Mouse (Mus musculus) CH12.LX (cell line): ENCODE measurements around the gene Hist3h2a. TPM values are rescaled to one million over a fixed set of nuclear protein-coding genes. Genes with fewer than 3 reads are reported as not detected.

Source experiments
- DNase-seq: peaks from one replicate; pipeline ENCODE4 v3.0.0-alpha.2; 2013; ENCODE audit errors: extremely low read depth
- H3K27ac ChIP-seq: 2 replicates; pipeline ENCODE4 v1.5.1; 2012; ENCODE audit warnings: low read depth, mild to moderate bottlenecking, control low read depth, moderate library complexity; ENCODE audit not compliant: insufficient read depth
- H3K27me3 ChIP-seq: replicated peaks from 2 replicates; pipeline ENCODE3; 2012; ENCODE audit warnings: inconsistent platforms
- H3K36me3 ChIP-seq, 2 experiments: replicated peaks in 1 of 2; 2 replicates each; pipeline versions ENCODE3 to v1.6.1; 2012; ENCODE audit warnings: inconsistent platforms in 1 of 2, low read length in 1 of 2, mild to moderate bottlenecking in 1 of 2, mixed read lengths in 1 of 2, moderate library complexity in 1 of 2; ENCODE audit not compliant: control insufficient read depth in 1 of 2, insufficient read depth in 1 of 2
- H3K4me1 ChIP-seq, 2 experiments: 2 replicates each; pipeline ENCODE4 v1.6.1; 2012; ENCODE audit warnings: inconsistent platforms in 1 of 2, moderate library complexity in 1 of 2; ENCODE audit not compliant: insufficient read depth in 2 of 2, control insufficient read depth in 1 of 2
- H3K4me2 ChIP-seq: 2 replicates; pipeline ENCODE4 v1.6.1; 2012; ENCODE audit warnings: low read depth, mild to moderate bottlenecking, control low read depth; ENCODE audit not compliant: poor library complexity, insufficient read depth, severe bottlenecking
- H3K4me3 ChIP-seq, 3 experiments: fragments of 150-350 bp in 1 of 3; sonication (generic) in 1 of 3; replicated peaks in 1 of 3; 2 replicates each; pipeline versions ENCODE3 to v1.5.1; 2011 to 2012; ENCODE audit warnings: low read depth in 2 of 3, low read length in 2 of 3, mild to moderate bottlenecking in 2 of 3, moderate library complexity in 2 of 3, control low read depth in 1 of 3, improper control_type of control experiment in 1 of 3, inconsistent platforms in 1 of 3, mixed read lengths in 1 of 3; ENCODE audit not compliant: poor library complexity in 1 of 3
- H3K79me2 ChIP-seq: replicated peaks from 2 replicates; pipeline ENCODE4 v1.6.1; 2012; ENCODE audit warnings: mild to moderate bottlenecking, moderate library complexity; ENCODE audit not compliant: control insufficient read depth, poor library complexity, insufficient read depth, severe bottlenecking; ENCODE audit errors: extremely low read depth
- H3K9ac ChIP-seq: 2 replicates; pipeline ENCODE4 v1.6.1; 2012; ENCODE audit warnings: low read depth, mild to moderate bottlenecking, control low read depth, moderate library complexity; ENCODE audit not compliant: insufficient read depth
- H3K9me3 ChIP-seq: replicated peaks from 2 replicates; pipeline ENCODE3; 2012; ENCODE audit warnings: low read length, inconsistent platforms, mixed read lengths
- CHD1 ChIP-seq: IDR thresholded peaks from 2 replicates; pipeline ENCODE4 v1.6.1; 2012; ENCODE audit warnings: low read depth, low read length, improper control_type of control experiment, inconsistent platforms
- CHD2 ChIP-seq: IDR thresholded peaks from 2 replicates; pipeline ENCODE4 v1.6.1; 2011; ENCODE audit warnings: low read length, improper control_type of control experiment
- CTCF ChIP-seq, 2 experiments: IDR thresholded peaks in 1 of 2; conservative IDR thresholded peaks in 1 of 2; 2 replicates each; pipeline ENCODE4 v1.5.1; 2011 to 2012; ENCODE audit warnings: low read depth in 2 of 2, low read length in 2 of 2, improper control_type of control experiment in 1 of 2, inconsistent platforms in 1 of 2, mild to moderate bottlenecking in 1 of 2, moderate library complexity in 1 of 2
- GABPA ChIP-seq: IDR thresholded peaks from 2 replicates; pipeline ENCODE4 v1.6.1; 2012; ENCODE audit warnings: low read depth, low read length, improper control_type of control experiment, inconsistent platforms; ENCODE audit not compliant: insufficient replicate concordance
- HCFC1 ChIP-seq: IDR thresholded peaks from 2 replicates; pipeline ENCODE4 v1.6.1; 2012; ENCODE audit warnings: low read depth, mild to moderate bottlenecking, inconsistent platforms, low read length, improper control_type of control experiment
- IRF4 ChIP-seq: IDR thresholded peaks from 2 replicates; pipeline ENCODE4 v1.6.1; 2014; ENCODE audit warnings: low read depth, mild to moderate bottlenecking, inconsistent platforms, low read length, improper control_type of control experiment
- JUND ChIP-seq: conservative IDR thresholded peaks from 2 replicates; pipeline ENCODE4 v1.6.1; 2011; ENCODE audit warnings: low read depth, low read length, improper control_type of control experiment
- MAX ChIP-seq: IDR thresholded peaks from 2 replicates; pipeline ENCODE4 v1.6.1; 2011; ENCODE audit warnings: low read length, improper control_type of control experiment
- MEF2A ChIP-seq: IDR thresholded peaks from 2 replicates; pipeline ENCODE4 v1.6.1; 2014; ENCODE audit warnings: low read depth, mild to moderate bottlenecking, inconsistent platforms, low read length, improper control_type of control experiment, borderline replicate concordance
- MXI1 ChIP-seq: IDR thresholded peaks from 2 replicates; pipeline ENCODE4 v1.6.1; 2011; ENCODE audit warnings: mild to moderate bottlenecking, low read depth, low read length, improper control_type of control experiment
- NELFE ChIP-seq: IDR thresholded peaks from 2 replicates; pipeline ENCODE4 v1.6.1; 2011; ENCODE audit warnings: low read depth, low read length, improper control_type of control experiment
- POLR2A ChIP-seq: IDR thresholded peaks from 2 replicates; pipeline ENCODE4 v1.6.1; 2011; ENCODE audit warnings: low read depth, mild to moderate bottlenecking, improper control_type of control experiment, low read length
- RCOR1 ChIP-seq: conservative IDR thresholded peaks from 2 replicates; pipeline ENCODE4 v1.6.1; 2012; ENCODE audit warnings: low read depth, mild to moderate bottlenecking, inconsistent platforms, low read length, improper control_type of control experiment
- SIN3A ChIP-seq: IDR thresholded peaks from 2 replicates; pipeline ENCODE4 v1.6.1; 2012; ENCODE audit warnings: low read length, improper control_type of control experiment, inconsistent platforms
- SMC3 ChIP-seq: IDR thresholded peaks from 2 replicates; pipeline ENCODE4 v1.6.1; 2011; ENCODE audit warnings: low read depth, low read length, improper control_type of control experiment
- TCF12 ChIP-seq: IDR thresholded peaks from 2 replicates; pipeline ENCODE4 v1.6.1; 2014; ENCODE audit warnings: low read depth, mild to moderate bottlenecking, inconsistent platforms, low read length, improper control_type of control experiment
- UBTF ChIP-seq: IDR thresholded peaks from 2 replicates; pipeline ENCODE4 v1.6.1; 2012; ENCODE audit warnings: low read depth, mild to moderate bottlenecking, inconsistent platforms, low read length, improper control_type of control experiment, moderate library complexity
- USF1 ChIP-seq: IDR thresholded peaks from 2 replicates; pipeline ENCODE4 v1.6.1; 2014; ENCODE audit warnings: low read depth, mild to moderate bottlenecking, inconsistent platforms, low read length, improper control_type of control experiment
- USF2 ChIP-seq: conservative IDR thresholded peaks from 2 replicates; pipeline ENCODE4 v1.6.1; 2011; ENCODE audit warnings: low read depth, low read length, improper control_type of control experiment
- ZC3H11A ChIP-seq: IDR thresholded peaks from 2 replicates; pipeline ENCODE4 v1.6.1; 2012; ENCODE audit warnings: low read depth, mild to moderate bottlenecking, inconsistent platforms, low read length, improper control_type of control experiment
- ZKSCAN1 ChIP-seq: IDR thresholded peaks from 2 replicates; pipeline ENCODE4 v1.6.1; 2012; ENCODE audit warnings: low read depth, inconsistent platforms, low read length, improper control_type of control experiment, borderline replicate concordance
- dilution Hi-C: fragments of 300-500 bp; cut with MboI; formaldehyde crosslinking; loops from 2 replicates; pipeline ENCODE4 v1.14.3; 2020; ENCODE audit warnings: low sequenced_read_pairs; ENCODE audit not compliant: extremely low pct_unique_long_range_greater_than_20kb, extremely low pct_ligation_motif_present
- in situ Hi-C: fragments of 300-500 bp; cut with MboI; formaldehyde crosslinking; loops from 3 replicates; pipeline ENCODE4 v1.14.3; 2019; ENCODE audit warnings: low sequenced_read_pairs, low pct_ligation_motif_present, low pct_unique_long_range_greater_than_20kb, mixed read lengths
- polyA plus RNA-seq: library from polyadenylated mRNA; unstranded; fragments of >175 nt; gene quantifications from 2 replicates; pipeline ENCODE4 v1.2.1, GENCODE M21; 2012; ENCODE audit warnings: low read depth; ENCODE audit not compliant: insufficient read length
- total RNA-seq, 2 experiments: library from RNA; depleted of rRNA; stranded (reverse); fragments of 300-350 nt in 1 of 2; fragments of >200 nt in 1 of 2; gene quantifications; 2 replicates each; pipeline ENCODE4 v1.2.3; 2012 to 2014

Gene Hist3h2a
- total and polyA plus RNA-seq, 3 experiments, result 1.2 to 97.2 (median 6.1) TPM

GRCm38 (mm10) chr11:58990141-58990540, 35.7 kb downstream of the Hist3h2a start:
- H3K9me3 ChIP-seq, result no peaks in the 10 kb centered on the region
- H3K4me1 ChIP-seq, result peaks cover 3 to 26% of the 10 kb centered on the region in 2 experiments
- H3K79me2 ChIP-seq, result no peaks in the 10 kb centered on the region
- DNase-seq, result no peak
- no peak overlapping the region for H3K9ac ChIP-seq
- H3K27me3 ChIP-seq, result no peaks in the 10 kb centered on the region
- H3K27ac ChIP-seq, result no peak overlapping the region
- H3K36me3 ChIP-seq, result peaks cover 57 to 70% of the 10 kb centered on the region in 2 experiments
- H3K4me2 ChIP-seq, result no peak overlapping the region
- dilution Hi-C loops, result no loop called here
- in situ Hi-C loops, result no loop called here
- no peak overlapping the region for H3K4me3 ChIP-seq
- TF ChIP-seq JUND, result no peak
- no peak for TF ChIP-seq CTCF (conservative IDR thresholded peaks at IDR 0.05 in 1 of 2, IDR thresholded peaks at IDR 0.05 in 1 of 2; ENCODE audit: low read depth in 2 of 2, low read length in 2 of 2)
- TF ChIP-seq MXI1, result no peak
- TF ChIP-seq TCF12, result no peak
- TF ChIP-seq MEF2A, result no peak

- no peak for DNase-seq
- Histone ChIP-seq H3K9me3 (no peaks in the 10 kb centered on the region), H3K9ac (no peak overlapping the region), H3K36me3 (peaks cover 51 to 64% of the 10 kb centered on the region in 2 experiments), H3K27me3 (no peaks in the 10 kb centered on the region), H3K4me2 (no peak overlapping the region), H3K4me1 (peaks cover 3 to 26% of the 10 kb centered on the region in 2 experiments), H3K4me3 (no peak overlapping the region), H3K27ac (no peak overlapping the region), H3K79me2 (no peaks in the 10 kb centered on the region)
- in situ Hi-C loops, result no loop called here
- TF ChIP-seq JUND (no peak), USF2 (no peak), SMC3 (no peak), POLR2A (no peak), HCFC1 (no peak), RCOR1 (no peak), GABPA (no peak), ZKSCAN1 (no peak), UBTF (no peak), TCF12 (no peak), CHD2 (no peak), ZC3H11A (no peak), SIN3A (no peak), MEF2A (no peak), NELFE (no peak), IRF4 (no peak), CHD1 (no peak), USF1 (no peak), MAX (no peak)
- dilution Hi-C loops, result no loop called here
Measured at GRCm38 (mm10) chr11:58990794-58991193, 36.3 kb downstream of the Hist3h2a start.
